Mouse (Mus musculus): ENCODE measurements around the gene Ssx2ip. TPM values are rescaled to one million over a fixed set of nuclear protein-coding genes. Genes with fewer than 3 reads are reported as not detected.

The Ssx2ip gene
- polyA plus RNA-seq (2014; fragmentation: Illumina TruSeq; extraction: RNeasy Lipid Tissue Mini Kit (QIAGEN cat#74804); ENCODE audit: low read depth, low replicate concordance) = 9.2 TPM

DNA sequence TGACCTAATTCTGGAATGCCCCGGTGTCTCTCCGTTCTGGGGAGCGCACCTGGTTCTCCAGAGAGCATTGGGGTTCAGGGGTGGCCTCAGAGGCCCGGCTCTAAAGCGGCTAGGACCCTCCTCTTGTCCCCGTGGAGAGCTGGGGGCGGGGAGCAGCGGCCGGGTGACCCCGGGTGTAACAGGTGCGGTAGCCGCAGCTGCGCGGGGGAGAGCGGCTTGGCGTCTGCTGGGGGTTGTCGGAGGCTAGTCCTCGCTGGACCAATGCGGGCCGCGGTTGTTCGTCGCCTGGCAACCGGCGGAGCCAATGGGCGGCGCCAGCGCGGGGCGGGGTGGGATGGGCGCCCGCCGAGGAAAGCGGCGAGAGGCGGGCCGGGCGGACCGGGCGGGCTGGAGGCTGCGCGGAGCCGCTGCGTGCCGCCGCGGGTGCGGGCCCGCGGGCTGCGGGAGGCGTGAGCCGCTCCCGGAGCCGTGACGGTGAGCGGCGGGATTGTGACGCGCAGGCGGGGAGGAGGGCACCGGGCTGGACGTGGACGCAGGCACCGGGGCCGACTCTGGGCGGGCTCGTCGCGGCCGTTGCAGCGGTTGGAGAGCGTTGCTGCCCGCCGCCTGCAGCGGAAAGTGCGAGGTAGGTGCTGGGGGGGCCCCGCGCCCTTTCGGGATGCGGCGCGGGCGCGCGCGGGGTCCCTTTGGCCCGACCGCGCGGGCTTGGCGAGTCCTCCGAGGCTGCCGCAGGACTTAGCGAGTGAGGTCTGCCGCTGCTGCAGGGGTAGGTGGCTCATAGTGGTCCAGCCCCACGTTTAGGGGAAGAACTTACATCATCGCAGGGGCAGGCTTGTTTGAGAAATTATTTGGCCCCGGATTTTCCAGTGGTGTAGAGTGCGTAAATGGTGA is at the start of gene Ssx2ip:
Ssx2ip (plus strand) TSS at position 332 of the 891 bp plus-strand sequence.

DNA sequence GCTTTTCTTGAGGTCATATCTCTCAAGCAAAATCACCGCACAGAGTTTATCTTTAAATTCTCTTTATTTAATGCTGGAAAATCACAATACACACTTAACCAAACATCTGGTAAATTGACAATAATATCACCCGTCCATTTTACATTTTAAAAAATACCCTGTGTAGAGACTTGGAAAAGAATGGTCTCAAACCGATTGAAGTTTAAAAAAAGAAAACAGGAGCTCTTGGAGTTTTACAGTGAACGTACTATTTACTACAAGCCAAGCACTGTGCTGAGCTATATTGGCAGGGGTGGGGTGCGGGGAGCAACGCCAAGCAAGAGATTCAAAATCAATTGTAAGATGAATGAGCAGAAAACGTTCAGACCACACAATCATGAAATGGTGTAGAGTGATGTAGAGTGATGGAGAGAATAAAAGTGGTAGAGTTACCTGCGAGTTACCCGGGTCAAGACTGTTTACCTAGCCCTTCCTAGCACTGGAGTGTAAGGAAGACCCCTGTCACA is 45.4 kb downstream of the Ssx2ip start, which contains the start of gene Ctbs:
Ctbs (plus strand) TSS at position 51 of the 506 bp plus-strand sequence.

Other genes with a start within 250 kb of the Ssx2ip start
- gene Lpar3, start 183.7 kb upstream of the Ssx2ip start, polyA plus RNA-seq (2014; fragmentation: Illumina TruSeq; extraction: RNeasy Lipid Tissue Mini Kit (QIAGEN cat#74804); ENCODE audit: low read depth, low replicate concordance) = not detected
- 20.8 TPM for gene Ctbs, start 45.2 kb downstream of the Ssx2ip start, polyA plus RNA-seq (2014; fragmentation: Illumina TruSeq; extraction: RNeasy Lipid Tissue Mini Kit (QIAGEN cat#74804); ENCODE audit: low read depth, low replicate concordance)
- 5.2 TPM for gene Spata1, start 95.1 kb downstream of the Ssx2ip start, polyA plus RNA-seq (2014; fragmentation: Illumina TruSeq; extraction: RNeasy Lipid Tissue Mini Kit (QIAGEN cat#74804); ENCODE audit: low read depth, low replicate concordance)
- 568 TPM for gene Gng5, start 95.2 kb downstream of the Ssx2ip start, polyA plus RNA-seq (2014; fragmentation: Illumina TruSeq; extraction: RNeasy Lipid Tissue Mini Kit (QIAGEN cat#74804); ENCODE audit: low read depth, low replicate concordance)
- gene Rpf1, start 116.8 kb downstream of the Ssx2ip start, polyA plus RNA-seq (2014; fragmentation: Illumina TruSeq; extraction: RNeasy Lipid Tissue Mini Kit (QIAGEN cat#74804); ENCODE audit: low read depth, low replicate concordance) = 64.1 TPM
- 2,717 TPM for gene Uox, start 165.8 kb downstream of the Ssx2ip start, polyA plus RNA-seq (2014; fragmentation: Illumina TruSeq; extraction: RNeasy Lipid Tissue Mini Kit (QIAGEN cat#74804); ENCODE audit: low read depth, low replicate concordance)
- gene Dnase2b, start 211.0 kb downstream of the Ssx2ip start, polyA plus RNA-seq (2014; fragmentation: Illumina TruSeq; extraction: RNeasy Lipid Tissue Mini Kit (QIAGEN cat#74804); ENCODE audit: low read depth, low replicate concordance) = 18.3 TPM
- gene 4930503B20Rik, start 246.7 kb downstream of the Ssx2ip start, polyA plus RNA-seq (2014; fragmentation: Illumina TruSeq; extraction: RNeasy Lipid Tissue Mini Kit (QIAGEN cat#74804); ENCODE audit: low read depth, low replicate concordance) = not detected

Data from liver, adult 10 weeks (tissue).